Mouse (Mus musculus) lung, adult 18-20 months (tissue): ENCODE measurements around the gene Piwil1.
A peak's percentile ranks its signal among the peaks of the same experiment; 100 is the strongest.

ENCODE experiments used
- DNase-seq, 2 experiments: peaks; one replicate each; pipeline ENCODE4 v3.0.0; 2022; ENCODE audit warnings: mixed read lengths in 2 of 2

Piwil1 gene

DNA sequence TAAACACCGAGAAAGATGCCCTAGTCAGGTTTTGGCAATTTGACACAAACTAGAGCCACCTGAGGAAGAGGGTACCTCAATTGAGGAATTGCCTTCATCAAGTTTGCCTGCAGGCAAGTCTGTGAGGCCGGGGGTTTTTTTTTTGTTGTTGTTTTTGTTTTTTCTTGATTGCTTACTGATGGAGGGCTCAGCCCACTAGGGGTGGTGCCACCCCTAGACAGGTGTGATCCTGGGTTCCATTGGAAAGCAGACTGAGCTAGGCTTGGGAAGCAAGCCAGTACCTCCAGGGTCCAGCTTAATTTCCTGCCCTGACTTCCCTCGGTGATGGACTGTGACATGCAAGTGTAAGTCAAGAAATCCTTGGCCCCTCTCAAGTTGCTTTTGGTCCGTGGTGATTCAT lies at the start of gene Piwil1:
Gene Piwil1, plus strand, starts transcription at position 301 of the 400 bp plus-strand sequence.
- DNase-seq = no peak

DNA sequence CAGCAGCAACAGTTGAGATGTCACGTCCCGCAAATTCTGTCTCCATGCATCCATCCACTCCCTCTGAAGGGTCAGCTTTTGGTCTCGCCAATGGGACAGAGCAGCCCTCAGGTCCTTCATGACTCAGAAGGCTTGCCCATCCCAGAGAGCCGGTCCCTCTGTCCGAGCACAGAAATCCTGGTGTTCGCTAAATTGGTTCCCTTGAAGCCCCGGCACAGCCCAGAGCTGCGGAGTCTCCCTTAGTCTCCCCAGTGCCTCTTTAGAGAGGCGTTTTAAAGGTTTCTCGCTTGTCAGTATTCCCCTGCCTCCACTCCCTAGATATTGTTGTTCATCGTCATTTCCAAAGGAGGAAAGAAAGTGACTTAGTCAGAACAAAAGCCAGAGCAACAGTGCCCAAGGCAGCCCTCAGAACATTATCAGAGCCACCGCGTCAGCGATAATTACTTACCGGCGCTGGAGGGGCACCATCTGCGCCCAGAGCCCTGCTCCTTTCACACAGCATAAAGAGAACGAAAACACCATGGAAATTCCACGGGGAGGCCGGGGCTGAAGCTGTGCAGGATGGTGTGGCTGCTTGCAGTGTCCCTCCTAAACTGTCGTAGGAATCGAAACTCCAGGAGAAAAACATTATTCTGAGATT lies 45.7 kb upstream of the Piwil1 start:
- no peak for DNase-seq

GRCm38 (mm10) chr5:128660101-128660500 lies 42.2 kb upstream of the Piwil1 start:
- no peak for DNase-seq

DNA sequence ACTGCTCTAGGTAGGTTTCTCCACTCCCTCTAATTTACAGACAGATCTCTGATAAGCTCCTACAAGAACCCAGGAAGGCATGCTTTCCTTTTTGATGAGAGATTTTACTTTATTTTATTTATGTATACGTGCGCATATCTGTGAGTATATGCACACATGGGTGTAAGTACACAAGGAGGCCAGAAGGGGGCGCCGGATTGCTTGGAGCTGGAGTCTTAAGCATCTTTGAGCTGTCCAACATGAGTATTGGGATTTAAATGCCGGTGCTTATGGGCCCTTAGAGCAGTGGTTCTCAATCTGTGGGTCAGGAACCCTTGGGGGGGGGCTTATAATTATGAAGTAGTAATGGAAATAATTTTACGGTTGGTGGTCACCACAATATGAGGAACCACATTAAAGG lies 39.4 kb upstream of the Piwil1 start:
- no peak for DNase-seq

GRCm38 (mm10) chr5:128663976-128664375 lies 38.3 kb upstream of the Piwil1 start:
- DNase-seq = no peak

GRCm38 (mm10) chr5:128665045-128665444 lies 37.3 kb upstream of the Piwil1 start:
- DNase-seq = no peak

GRCm38 (mm10) chr5:128667303-128667702 lies 35.0 kb upstream of the Piwil1 start:
- no peak for DNase-seq

DNA sequence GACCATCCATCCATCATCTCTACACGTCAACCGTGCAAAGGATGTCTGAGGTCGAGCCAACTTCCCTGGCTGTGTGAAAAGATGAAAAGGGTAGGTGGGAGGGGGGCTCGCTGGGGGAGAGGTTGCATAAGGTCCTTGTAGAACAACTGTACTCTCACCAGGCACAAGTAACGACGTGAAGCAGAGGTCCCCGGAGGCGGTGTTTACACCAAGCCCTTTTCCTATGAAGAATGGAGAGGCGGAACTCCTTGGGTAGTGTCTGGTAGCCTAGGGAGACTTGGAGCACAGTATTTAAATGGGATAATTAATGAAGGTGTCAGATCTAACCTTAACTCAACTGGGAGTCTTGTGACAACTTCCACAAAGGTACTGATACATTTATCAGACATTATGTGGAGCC lies 28.2 kb upstream of the Piwil1 start:
- DNase-seq = no peak

DNA sequence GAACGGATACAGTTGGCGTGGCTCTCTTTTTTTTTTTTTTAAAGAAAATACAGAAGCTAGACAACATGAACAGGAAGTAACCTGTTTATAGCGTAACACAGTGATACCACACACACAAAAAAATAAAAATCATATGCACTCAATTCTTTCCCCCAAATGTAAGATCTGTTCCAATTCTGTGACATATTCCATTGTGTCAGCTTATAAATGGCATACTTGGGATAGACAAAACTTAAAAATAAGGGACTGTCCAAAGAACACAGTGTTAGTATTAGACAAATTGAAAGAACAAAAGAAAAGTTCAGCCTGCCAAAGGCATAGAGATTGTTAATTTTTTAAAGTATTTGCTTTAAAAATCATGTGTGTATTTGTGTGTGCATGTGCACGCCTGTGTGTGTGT lies 25.0 kb upstream of the Piwil1 start:
- DNase-seq = no peak

GRCm38 (mm10) chr5:128677861-128678260 lies 24.5 kb upstream of the Piwil1 start:
- DNase-seq = peak in 1 of 2 experiments; percentile 16

DNA sequence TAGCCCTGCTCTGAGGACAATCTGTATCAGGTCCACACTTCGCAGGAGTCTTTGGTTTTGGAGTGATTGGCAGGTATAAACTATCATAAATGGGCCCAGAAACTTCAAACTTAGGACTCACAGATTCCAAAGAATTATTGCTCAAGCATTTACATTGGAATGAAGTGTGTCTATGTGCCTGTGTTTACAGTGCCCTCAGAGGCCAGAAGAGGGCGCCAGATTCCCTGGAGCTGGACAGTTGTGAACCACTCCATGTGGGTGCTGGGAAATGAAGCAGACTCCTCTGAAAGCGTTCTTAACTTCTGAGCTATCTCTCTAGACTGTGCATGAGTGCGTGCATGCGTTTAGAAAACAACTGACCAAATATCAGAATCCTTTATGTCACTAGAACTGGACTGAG lies 20.9 kb upstream of the Piwil1 start:
- no peak for DNase-seq

GRCm38 (mm10) chr5:128684192-128684591 lies 18.1 kb upstream of the Piwil1 start:
- DNase-seq = no peak

- DNase-seq = no peak
Observed at GRCm38 (mm10) chr5:128684621-128685020, 17.7 kb upstream of the Piwil1 start.

- DNase-seq = no peak
Observed at GRCm38 (mm10) chr5:128687139-128687538, 15.2 kb upstream of the Piwil1 start.

- no peak for DNase-seq
Observed at GRCm38 (mm10) chr5:128694107-128694506, 8.2 kb upstream of the Piwil1 start.

GRCm38 (mm10) chr5:128694611-128695325 lies 7.6 kb upstream of the Piwil1 start:
- no peak for DNase-seq

DNA sequence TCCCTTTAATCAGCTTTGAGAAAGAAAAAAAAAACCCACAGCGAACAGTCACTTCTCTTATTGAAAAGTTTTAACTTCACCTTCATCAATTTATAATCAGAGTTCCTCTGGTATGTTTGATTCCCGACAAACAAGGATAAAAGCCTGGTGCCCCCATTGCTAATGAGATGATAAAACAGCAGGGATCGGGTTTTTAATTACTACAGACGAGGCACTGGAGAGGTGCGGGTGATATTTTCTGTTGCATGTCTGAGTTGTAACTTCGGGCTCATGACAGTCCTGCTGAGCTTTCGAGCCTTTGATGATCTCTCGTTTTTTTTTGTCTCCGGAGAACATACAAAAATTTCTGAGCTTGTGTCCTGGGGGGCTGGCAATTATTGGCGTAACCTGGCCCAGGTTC lies 5.5 kb upstream of the Piwil1 start:
- DNase-seq = no peak

DNA sequence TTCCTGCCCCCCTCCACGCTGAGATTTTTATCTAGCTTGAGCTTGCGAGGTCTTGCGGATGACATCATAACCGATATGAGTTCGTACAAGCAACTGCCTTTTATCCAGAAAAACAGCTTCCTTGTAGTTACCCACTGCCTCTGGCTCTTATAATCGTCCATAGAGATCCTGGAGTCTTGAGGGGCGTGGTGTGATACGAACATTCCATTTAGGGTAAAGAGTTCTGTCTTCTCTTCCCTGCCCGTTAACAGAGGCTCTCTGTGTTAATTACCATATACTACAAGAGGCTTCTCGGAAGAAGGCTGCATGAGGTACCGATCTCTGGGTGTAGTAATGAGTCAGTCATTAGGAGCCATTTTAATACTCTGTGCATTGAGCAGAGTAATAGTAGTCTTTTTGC lies 1.6 kb upstream of the Piwil1 start:
- no peak for DNase-seq

GRCm38 (mm10) chr5:128703688-128704087 lies 1.4 kb downstream of the Piwil1 start:
- DNase-seq = no peak

GRCm38 (mm10) chr5:128704134-128704904 lies 2.0 kb downstream of the Piwil1 start:
- DNase-seq = no peak

DNA sequence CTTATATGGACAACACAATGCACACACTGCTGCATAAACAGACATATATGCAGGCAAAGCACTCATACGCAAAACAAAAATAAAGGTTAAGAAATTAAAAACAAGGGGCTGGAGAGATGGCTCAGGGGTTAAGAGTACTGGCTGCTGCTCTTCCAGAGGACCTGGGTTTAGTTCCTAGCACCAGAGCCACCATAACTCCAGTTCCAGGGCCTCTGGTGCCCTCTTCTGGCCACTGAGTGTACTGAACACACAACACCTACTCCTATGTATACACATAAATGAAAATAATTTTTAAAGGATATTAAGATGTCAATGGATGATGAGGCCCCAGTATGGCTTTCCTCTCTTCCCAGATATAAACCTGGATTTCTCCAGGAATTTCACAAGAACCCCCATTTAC lies 4.1 kb downstream of the Piwil1 start:
- DNase-seq = no peak

GRCm38 (mm10) chr5:128707271-128707670 lies 4.9 kb downstream of the Piwil1 start:
- DNase-seq = no peak

DNA sequence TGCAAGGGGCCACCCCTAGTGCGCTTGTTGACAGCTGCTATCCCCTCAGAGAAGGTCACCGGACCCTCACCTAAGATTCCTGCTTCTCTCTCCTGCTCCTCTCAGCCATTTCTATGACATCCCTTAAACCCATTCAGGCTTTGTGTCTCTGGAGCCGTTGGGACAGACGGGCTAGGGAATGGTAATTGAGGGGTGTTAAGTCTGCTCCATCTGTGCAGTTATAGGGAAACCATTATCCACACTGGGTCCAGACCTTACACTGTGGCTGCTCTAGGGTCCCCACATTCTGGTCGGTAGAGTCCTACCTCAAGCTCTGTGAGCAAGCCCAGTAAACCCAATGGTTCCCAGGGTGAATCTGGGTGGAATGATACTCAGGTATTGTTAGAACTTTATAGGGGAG lies 6.6 kb downstream of the Piwil1 start:
- DNase-seq = no peak

DNA sequence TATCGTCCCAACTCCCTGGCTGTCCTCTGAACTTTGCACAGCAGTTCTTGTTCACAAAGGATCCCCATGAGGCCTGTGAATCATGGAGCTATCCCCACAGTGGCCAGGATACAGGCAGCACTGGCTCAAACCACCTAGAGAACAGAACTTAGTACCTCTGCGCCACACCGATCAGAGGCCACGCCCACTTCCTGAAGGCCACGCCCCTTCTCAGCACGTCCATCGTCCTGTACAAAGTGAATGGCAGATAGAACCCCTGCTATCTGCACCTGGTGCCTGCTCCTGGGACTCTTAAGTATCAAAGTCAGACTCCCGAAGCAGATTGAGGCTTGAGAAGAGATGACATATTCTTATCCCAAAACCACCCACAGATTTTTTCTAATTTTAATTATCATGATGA lies 8.3 kb downstream of the Piwil1 start:
- no peak for DNase-seq
